Mouse (Mus musculus) spleen, adult 12 weeks (tissue): Measurements from ENCODE around the gene Egr2.

Experiments
- DNase-seq: peaks from one replicate; pipeline ENCODE4 v3.0.0; 2022; ENCODE audit warnings: low spot score

Egr2 gene

DNA sequence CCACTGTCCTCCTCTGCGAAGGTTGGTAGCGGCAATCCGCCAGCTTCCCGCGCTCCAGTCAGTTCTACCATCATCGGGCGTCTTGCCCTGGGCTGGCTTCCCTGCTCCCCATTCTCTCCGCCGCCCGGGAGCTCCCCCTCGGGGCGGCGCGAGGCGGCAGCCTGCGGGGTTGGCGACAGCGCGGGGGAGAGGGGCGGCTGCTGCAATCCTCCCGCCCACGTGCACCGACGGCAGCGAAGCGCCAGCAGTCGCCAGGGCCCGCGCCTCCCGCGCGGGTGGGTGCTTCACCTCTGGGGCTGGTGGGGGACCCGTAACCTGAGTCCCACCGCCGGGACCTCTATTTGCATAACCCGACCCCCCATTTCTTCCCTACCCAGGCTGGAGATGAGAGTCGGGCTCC lies at the start of gene Egr2:
Gene Egr2 (plus strand): TSS at position 220 of the 400 bp plus-strand sequence.
- no peak for DNase-seq

DNA sequence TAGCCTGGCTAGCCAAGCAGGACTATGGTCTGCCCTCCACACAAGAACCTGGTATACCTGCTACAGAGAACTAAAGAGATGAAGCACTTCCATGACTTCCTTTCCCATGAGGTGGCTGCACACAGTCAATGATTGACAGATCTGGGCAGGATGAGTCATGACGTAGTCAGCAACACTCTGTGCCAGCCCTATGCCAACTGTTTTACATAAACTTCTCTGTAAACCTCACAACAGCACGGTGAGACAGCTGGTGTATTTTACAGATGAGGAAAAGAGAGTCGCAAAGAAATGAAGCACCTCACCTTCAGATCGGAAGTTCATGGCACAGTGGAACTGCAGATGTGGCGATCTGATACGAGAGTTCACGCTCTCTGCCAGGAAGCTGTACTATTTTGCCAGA lies 47.8 kb upstream of the Egr2 start:
- DNase-seq: no peak

DNA sequence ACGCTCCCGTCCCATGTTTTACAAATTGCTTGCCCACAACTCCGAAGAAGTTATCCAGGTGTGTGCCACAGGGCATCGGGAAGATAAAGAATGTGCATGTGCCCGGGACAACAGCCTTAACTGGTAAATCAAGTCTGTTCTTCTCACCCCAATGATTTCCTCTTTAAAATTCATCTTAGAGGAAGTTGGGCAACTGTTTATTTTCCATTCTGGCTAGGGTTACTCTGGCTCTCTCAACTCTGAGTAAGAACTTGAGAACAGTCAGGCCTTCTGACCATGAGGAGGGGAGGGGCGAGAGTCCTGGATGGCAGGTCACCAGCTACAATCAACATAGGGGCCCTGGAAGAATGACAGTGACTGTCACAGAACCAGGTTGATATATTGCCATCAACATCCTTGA lies 45.4 kb upstream of the Egr2 start:
- no peak for DNase-seq

DNA sequence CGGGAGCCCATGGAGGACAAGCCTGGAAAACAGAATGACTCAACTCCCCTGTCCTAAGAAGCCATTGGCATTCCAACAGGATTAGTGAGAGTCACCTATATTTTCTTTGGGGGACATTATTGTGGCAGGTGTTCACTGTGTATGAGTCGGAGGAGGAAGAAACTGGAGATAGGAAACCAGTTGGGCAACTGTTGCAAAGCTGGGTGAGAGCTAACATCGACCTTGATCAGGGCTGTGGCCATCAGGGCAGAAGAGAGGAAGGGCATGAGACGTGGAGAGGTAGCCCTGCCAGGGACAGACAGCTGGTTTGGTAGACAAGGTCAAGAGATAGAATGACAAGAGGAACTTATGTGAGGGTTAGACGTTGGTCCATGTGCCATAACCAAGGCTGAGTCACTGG lies 44.6 kb upstream of the Egr2 start:
- DNase-seq: no peak

DNA sequence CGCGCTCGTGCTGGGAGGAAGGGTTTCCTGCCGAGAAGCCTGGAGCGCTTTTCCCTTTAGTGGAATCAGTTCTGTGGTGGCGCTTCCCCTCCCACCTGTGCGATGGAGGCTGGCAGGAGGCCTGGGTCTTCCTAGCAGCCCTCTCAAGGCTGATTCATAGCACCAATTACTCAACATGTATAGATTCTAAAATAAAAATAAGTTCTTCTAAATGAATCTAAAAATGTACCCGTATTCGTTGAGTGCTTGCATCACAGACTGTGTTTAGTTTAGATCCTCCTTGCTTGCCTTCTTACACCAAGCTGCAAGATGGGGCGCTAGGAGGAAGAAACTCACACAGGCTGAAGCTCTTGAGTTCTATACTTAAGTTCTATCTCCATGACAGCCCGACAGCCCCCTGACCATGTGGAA lies 43.1 kb upstream of the Egr2 start:
- no peak for DNase-seq

DNA sequence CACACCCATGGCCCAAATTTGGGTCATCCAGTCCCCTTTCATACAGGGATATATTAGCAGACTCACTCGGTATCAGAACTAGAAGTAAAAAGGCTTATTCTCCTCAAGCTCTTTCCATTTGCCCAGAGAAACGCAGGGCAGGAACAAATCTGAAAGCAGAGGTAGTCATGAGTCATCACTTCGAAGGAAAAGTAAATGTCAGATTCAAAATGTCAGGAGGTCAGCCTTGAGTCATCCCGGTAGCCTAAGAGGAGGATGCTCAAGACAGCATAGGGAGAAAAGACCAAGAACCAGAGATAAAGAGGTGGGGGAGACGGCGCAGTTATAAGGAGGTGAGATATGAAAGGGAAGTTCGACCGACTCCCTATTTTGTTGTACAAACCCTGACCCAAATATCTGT lies 41.7 kb upstream of the Egr2 start:
- no peak for DNase-seq

DNA sequence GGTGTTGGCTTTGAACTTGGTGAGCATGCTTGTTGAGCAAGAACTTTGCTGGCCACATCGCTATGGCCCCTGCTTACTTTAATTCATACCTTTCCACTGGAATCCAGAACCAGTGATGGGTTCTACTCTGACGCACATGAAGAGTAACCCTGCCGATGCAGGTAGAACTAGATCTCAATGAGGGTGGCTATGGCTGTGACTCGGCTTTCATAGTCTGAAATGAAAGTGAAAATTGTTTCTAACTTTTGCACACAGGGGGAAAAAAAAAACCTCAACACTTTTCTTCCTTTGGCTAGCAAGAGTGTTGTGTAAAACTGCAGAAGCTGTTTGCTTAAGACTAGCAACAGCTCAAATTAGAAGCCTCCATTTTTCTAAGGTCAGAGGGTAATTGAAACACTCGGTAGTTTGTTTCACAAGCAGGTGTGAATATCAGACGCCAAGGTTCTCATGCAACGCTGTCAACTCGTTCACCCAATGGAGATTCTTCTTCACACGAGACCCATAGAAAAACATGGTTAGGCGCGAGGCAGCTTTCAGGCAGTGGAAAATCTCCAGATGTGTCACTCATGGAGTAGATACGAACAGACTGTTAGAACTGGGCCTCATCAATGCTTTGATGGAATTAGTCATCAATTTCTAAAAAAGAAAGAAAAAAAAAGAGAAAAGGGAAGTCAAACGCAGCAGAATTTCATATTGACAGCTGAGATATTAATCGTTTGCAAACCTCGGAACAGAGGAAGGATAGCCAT lies 38.0 kb upstream of the Egr2 start:
- no peak for DNase-seq

GRCm38 (mm10) chr10:67497951-67498350 lies 37.3 kb upstream of the Egr2 start:
- DNase-seq: no peak

DNA sequence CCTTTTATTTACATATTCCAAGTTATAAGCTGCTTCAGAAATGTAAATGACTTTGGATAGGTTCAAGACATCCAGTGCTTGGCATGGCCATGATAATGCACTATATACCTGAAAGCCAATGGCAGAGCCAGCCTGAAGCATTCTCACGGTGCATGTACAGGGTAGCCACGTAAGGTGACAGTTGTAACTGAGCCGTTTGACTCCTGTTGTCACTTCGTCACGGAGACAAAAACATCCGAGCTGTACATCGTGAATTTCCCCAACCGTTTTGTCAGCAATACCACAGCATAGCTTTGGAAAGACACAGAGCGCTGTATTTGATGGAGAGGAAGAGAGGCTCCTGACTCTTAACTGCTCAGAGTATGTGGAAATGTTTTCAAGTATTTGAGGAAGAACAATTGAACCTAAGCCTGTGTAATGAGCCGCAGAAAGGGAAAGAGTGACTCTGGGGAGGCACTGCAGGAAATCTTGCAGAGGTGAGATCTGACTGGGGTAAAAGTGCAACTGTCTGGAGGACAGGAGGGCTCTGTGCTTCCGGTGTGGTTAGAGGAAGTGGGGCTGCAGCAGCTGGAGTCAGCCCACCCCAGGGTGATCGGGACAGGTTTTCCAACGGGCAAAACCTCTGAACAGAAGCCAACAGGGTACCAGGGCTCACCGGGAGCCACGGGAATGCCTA lies 31.8 kb upstream of the Egr2 start:
- DNase-seq: peak; percentile 5

- no peak for DNase-seq
These were observed 31.2 kb upstream of the Egr2 start for GRCm38 (mm10) chr10:67504046-67504445.

DNA sequence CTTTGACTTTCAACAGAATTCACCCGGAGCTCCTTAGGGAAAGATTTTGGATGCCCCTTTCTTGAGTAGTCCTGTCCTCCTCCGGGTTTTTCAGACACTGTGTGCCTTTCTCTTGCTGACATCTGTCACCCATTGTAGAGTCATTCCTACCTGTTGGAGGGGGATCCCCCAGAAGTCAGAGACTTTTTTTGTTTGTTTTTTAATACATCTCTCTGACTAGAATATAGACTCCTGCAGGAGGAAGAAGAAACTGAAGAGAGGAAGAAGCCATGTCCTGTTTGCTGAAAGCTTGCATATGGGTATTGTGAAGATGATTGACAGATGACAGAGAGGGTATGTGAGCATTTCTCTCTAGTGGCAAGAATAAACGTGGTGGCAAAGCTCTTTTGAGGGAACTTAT lies 30.0 kb upstream of the Egr2 start:
- DNase-seq: no peak

- no peak for DNase-seq
These were observed 23.1 kb upstream of the Egr2 start for GRCm38 (mm10) chr10:67512211-67512610.

DNA sequence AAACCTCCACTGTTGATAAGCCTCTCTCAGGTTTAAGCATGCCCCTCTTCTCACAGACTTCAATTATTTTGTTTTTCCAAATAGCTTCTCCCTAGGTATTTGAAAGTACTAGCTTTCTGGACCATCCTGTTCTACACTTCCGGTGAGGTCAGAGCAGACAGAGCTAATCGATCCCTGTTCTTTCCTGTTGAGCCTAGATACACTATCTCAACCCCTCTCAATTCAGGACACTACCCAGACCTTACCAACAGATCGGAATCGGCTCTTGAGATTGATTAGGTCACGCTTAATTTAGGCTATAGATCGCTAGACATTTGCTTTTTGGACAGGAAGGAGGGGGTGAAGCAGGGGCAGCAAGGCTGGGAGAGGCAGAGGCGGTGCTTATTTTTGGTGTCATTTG lies 22.4 kb upstream of the Egr2 start:
- DNase-seq: no peak

DNA sequence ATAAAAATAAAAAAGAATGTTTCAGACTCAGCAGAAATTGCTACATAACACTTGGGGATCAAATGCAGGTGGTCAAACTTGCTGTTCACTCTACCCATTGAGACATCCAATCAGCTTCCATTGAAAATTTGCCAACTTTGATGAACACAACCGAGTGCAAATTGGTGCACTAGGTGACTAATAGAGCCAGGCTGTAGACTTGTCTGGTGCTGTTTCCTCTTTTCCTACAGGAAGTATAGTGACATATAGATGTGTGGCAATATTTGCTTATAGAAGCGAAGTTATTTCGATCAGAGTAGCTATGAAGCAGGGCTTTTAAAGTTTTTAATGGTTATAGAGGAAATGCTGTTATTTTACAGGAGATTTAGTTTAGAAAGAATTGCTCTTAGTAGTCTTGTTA lies 16.5 kb upstream of the Egr2 start:
- no peak for DNase-seq

GRCm38 (mm10) chr10:67524130-67524529 lies 11.1 kb upstream of the Egr2 start:
- DNase-seq: no peak

GRCm38 (mm10) chr10:67524694-67525093 lies 10.6 kb upstream of the Egr2 start:
- no peak for DNase-seq

DNA sequence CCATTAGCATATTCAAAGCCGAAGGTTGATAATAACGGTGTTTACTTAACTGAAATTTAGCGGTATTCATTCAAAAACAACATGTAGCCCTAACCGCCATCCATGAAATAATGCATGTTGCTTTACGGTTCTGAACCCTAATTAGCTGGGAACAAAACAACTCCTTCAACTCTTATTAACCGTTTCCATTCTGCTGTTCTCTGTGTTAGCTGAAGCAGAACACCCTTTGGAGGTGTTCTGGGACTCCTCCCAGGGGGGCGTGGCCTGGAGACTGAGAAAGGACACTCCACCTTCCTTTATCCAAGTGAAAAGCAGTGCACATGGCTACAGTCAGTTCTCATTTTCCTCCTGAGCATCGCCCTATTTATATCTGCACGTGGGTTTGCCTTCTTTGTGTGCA lies 8.8 kb upstream of the Egr2 start:
- no peak for DNase-seq

DNA sequence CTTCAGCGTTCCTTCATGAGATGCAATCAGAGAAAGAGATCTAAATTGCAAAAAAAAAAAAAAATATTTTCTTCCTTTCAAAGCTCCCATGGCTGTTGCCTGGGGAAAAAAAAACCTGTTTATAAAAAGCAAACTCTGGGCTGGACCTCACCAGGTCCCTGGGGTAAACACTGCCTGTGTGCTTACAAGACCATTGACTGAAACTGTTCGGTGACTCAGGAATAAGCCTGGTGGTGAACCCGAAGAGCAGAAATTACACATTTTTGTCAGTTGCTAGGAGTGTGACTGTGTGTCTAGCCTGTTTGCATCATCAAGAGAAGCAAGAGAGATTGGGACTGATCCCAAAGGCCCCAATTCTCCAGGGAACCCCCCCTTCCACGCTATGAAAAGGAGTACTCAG lies 5.5 kb upstream of the Egr2 start:
- DNase-seq: no peak

DNA sequence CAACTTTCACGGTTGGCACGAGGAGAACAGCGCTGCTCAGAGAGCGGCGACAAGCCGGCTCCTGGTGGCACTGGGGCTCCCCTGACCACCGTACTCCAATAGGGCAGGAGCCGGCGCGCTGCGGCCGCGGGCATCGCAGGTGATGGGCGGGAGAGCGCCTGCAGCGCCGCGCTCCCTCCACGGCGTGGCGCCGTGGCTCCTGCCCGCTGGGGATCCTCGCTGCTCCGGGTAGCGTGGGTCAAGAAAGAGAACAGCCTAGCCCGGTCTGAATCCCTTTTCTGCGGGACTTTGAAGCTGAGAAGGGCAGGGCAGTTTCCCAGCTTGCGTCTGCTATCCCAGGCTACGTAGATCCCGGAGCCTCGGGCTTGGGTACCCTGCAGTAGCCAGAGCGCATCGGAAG lies 697 bp downstream of the Egr2 start:
- DNase-seq: peak; percentile 55

DNA sequence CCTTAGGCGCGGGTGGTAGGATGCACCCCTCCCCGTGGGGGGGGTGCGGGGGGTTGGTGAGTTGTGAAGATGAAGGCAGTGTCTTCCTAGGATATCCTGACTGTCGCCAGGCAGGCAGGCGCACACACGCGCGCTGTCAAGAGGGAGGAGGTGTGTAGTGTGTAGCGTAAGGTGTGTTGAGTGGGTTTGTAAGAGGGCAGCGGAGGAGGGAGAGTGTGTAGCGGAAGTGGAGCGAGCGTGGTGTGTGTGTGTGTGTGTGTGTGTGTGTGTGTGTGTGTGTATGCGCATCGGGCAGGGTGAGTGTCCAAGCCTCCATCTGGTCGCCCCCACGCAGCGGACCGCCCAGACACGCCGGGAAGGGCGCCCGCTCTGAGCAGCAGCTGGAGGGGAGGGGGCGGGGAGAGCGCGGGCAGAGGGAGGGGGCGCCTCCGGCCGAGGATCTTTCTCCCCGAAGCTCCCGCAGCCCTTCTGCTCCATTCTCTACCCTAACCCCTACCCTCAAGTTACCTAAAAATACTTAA lies 1.4 kb downstream of the Egr2 start:
- peak; percentile 10 for DNase-seq

- DNase-seq: peak; percentile 77
These were observed 2.1 kb downstream of the Egr2 start for GRCm38 (mm10) chr10:67537151-67537994.

GRCm38 (mm10) chr10:67538106-67538505 lies 2.8 kb downstream of the Egr2 start:
- DNase-seq: no peak
